Mouse (Mus musculus) kidney, adult 9 months (tissue): ENCODE results near the gene Kcnq4.

ENCODE experiments used
- DNase-seq: peaks from one replicate; pipeline ENCODE4 v3.0.0; 2022

Kcnq4 gene

DNA sequence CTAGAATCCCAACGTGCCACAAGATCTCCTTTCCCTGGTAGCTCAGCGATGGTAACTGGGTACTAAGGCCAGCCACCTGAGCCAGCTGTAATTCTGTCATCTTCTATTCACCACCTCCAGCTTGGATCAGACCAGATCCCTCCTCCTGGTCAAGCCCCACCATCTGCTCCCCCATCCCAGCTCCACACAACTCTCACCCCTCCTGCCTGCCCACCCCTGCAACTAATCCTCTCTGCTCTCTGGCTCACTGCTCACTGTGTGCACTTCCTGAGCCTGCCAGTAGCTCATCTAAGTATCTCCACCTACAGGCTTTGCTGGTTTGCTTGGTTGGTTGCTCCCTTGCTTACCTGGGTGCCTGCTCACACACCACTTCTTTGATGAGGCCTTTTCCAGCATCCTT lies 26.8 kb downstream of the Kcnq4 start:
- DNase-seq: no peak

DNA sequence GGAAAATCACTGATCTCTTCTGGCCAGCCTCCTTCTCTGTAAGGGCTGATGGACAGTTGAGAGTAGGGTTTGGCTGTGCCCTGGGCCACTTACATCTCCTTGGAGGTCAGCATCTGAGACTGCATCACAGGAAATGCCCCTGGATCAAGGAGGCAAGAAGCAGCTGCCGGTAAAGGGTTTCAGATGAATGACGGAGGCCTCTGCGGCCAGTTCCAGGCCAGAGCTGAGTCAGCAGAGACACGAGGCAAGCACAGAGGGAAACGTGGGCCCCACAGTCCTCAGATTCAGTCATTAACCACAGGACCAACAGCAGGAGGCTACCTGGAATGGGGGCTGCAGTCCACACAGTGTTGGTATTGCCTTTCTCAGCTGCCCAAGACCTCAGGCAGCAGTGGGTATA lies 29.3 kb downstream of the Kcnq4 start:
- no peak for DNase-seq

DNA sequence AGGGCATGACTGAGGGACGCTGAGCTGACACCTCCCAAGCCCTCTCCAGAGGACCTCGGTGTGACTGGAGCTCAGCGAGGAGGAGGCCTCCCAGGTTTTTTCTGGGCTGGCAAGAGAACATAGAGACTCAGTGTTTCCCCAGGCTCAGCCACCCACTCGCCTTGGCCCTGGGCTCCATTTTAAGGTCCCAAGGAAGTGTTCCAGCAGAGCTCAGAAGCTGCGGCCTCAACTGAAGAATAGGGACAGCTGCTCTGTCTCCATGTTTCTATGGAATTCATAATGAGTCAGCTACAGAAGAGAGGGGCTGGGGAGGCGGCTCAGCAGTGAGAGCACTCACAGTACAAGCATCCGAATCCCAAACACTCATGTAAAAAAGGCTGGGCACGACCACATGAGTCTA lies 30.8 kb downstream of the Kcnq4 start:
- DNase-seq: no peak

DNA sequence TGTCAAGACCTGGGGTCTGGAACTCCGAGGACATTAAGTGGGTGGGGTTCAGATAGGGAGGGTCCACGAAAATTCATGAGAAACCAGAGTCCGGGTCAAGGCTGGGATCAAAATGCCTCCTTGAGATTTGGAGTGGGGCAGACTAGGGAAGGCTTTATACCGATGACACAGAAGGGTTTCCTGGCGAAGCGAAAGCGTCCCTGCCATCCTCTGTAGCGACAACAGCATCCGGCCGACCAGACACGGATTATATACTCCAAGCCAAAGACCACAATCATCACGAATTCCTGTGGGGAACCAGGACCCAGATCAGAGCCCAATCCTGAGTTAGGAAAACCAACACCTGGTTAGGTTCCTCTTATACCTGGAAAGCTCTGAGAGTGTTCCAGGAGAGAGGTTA lies 31.6 kb downstream of the Kcnq4 start:
- DNase-seq: no peak

- DNase-seq: peak; percentile 53
Measured at GRCm38 (mm10) chr4:120716141-120716571, 32.3 kb downstream of the Kcnq4 start.

- no peak for DNase-seq
Measured at GRCm38 (mm10) chr4:120713856-120714497, 34.4 kb downstream of the Kcnq4 start.

DNA sequence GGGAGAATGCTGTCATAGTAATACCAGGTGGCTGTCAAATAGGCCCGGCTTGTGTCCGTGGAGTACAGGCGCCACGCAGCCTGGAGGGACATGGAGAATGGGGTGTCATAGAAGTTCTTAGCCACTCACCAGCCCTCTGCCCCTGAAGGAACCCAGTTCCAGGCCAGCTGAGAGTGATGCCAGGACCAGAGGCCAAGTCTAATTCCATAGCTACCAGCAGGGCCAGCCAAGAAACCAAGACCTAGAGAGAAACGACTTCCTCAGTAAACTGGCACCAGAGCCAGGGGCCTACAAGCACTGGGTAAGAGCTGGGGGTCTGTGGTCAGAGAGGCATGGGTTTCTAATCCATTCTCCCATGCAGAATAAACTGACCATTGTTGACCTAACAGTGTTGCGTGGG lies 35.4 kb downstream of the Kcnq4 start:
- DNase-seq: no peak

DNA sequence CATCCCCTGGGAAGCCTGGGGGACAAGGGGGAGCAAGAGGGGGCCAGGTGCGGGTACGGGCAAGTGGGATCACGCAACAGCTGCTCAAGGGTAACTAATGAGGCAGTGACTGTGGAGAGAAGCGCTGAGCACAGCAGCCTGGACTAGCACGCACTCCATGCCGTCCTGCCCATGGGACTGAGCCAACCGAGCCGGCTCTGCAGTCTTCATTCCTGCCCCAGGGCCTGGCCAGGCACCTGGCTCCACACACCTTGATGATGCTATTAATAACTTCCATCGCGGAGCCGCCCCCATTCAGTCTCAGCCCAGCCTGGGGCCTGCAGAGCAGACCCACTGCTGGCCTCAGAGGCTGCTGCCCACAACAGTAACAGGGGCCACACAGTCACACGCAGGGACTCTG lies 36.2 kb downstream of the Kcnq4 start:
- DNase-seq: no peak

GRCm38 (mm10) chr4:120702511-120702910 lies 45.9 kb downstream of the Kcnq4 start:
- no peak for DNase-seq

DNA sequence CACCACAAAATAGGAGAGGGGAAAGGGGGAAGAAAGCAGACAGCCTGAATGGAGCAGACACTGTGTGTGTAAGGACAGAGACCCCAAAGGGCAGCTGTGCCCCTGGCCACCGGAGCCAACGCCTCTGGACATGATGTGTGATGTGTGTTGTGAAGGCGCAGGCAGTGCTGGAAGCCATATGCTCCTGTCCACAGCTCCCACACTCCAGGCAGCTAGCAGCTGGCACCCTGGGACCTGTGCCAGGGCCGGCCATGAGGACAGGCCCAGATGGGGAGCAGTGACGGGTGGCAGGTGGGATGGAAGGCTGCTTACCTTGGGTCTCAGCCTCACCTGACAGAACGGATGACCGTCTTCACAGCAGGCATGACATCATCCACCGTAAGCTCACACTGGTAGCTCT lies 46.4 kb downstream of the Kcnq4 start:
- DNase-seq: no peak

DNA sequence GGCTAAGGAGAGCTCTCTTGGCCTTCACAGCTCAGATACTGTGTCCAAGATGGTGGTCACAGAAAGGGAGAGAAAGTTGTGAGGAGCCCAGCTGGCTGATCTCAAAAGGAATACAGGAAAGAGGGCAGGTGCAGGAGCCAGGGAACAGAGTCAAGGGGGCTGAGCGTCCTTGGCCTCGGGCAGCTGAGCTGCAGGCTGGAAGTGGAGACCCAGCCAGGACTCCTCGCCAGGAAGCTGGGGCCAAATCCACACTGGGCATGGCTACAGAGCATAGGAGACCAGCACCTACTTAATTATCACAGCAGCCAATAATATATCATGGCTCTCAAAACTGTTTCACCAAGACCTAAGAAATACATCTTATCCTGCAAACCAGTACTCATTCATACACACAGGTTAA lies 47.2 kb downstream of the Kcnq4 start:
- no peak for DNase-seq

- no peak for DNase-seq
Measured at GRCm38 (mm10) chr4:120697799-120698484, 50.5 kb downstream of the Kcnq4 start.

DNA sequence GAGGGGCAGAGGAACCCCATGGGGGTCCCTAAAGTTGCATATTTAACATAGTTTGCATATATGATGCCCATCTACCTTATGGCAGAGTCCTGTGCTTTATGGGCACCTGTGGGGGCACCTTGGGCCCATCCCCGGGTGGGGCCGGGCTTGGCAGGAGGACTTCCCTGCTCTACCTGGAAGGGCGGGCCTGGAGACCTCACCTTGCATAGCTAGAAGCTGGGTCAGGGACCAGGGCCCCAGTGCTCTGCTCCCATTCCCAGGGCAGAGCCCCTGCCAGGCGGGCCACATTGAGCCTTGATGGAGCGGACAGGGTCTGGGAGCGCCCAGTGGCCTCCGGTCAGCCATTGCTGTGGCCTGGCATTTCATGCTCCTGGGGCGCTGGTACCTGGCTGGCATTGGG lies 51.1 kb downstream of the Kcnq4 start:
- DNase-seq: no peak

DNA sequence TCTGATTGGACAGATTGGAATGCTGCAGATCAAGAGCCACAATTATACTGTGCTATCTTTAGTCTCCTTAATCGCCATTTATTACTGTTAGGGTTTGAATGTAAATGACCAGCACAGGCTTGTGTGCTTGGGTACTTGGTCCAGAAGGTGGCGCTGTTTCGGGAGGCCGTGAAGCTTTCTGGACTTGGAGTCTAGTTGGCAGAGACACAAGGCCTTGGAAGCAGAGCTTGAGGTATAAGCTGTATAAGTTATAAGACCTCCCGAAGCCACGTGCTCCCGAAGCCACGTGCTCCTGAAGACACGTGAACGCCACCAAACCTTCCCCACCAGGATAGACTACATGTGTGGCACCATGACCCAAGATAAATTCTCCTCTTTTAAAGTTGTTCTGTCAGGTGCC lies 55.7 kb downstream of the Kcnq4 start:
- DNase-seq: peak; percentile 54

DNA sequence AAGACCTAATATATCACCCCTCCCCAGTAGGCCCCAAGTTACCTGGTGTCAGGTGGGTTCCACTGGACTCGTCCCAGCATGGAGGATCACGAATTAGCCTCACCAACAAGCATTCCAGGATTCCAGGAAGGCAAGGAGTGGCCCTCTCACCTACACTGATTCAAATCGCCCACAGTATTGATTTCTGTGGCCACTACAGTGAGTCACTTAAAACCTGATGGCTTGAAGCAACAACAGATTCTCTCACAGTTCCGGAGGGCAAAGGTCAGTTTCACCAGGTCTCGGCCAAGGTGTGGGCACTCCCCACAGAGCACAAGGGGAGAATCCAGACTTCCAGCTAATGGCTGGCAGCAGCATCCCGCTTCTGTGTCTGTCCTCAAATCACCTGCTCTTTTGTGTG lies 59.1 kb downstream of the Kcnq4 start:
- DNase-seq: no peak

GRCm38 (mm10) chr4:120687282-120687681 lies 61.1 kb downstream of the Kcnq4 start:
- DNase-seq: no peak

DNA sequence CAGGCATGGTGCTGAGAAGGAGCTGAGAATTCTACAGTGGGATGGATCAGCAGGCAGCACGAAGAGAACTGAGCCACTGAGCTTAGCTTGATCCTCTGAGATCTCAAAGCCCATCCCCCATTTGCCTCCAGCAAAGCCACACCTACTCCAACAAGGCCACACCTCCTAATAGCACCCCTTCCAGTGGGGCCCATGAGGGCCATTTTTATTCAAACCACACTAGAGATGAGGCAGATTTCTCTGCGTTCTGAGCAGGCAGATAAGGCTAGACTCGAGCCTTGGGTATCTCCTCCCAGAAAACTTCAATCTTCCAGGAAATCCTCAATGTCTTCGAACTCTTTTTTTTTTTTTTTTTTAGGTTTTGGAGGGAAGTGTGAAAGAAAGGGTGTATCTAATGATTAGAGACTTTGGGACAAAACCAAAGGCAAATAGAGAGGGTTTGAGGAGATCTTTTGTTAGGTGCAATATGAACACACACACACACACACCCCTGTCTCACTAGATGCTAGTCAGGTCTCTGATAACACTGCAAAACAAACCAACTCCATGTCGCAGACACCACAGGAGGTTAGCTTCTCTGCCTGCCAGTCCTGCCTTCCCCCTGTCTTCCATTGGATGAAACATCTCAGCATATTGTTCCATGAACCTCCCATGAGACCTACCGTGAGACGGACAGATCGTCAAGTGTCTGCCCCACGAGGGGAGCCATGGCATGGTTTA lies 65.0 kb downstream of the Kcnq4 start:
- no peak for DNase-seq

- peak; percentile 70 for DNase-seq
Measured at GRCm38 (mm10) chr4:120682168-120682567, 66.2 kb downstream of the Kcnq4 start.

GRCm38 (mm10) chr4:120680953-120681352 lies 67.5 kb downstream of the Kcnq4 start:
- DNase-seq: peak; percentile 48

DNA sequence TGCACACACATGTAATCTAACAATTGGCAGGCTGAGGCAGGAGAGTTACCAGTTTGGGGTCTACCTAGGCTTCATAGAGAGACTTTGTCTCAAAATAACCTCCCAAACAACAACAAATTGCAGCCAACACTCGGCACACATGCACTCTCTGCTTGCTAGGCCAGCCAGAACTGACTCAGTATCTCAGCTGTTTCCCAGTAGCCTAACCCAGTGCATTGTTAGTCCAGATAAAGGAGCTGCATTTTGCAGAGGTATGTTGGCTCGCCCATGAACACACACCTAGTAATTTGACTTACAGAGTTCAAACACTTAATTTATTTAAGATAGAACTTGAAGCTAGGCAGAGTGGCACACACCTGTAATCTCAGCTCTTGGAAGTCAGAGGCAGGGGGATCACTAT lies 72.8 kb downstream of the Kcnq4 start:
- no peak for DNase-seq

DNA sequence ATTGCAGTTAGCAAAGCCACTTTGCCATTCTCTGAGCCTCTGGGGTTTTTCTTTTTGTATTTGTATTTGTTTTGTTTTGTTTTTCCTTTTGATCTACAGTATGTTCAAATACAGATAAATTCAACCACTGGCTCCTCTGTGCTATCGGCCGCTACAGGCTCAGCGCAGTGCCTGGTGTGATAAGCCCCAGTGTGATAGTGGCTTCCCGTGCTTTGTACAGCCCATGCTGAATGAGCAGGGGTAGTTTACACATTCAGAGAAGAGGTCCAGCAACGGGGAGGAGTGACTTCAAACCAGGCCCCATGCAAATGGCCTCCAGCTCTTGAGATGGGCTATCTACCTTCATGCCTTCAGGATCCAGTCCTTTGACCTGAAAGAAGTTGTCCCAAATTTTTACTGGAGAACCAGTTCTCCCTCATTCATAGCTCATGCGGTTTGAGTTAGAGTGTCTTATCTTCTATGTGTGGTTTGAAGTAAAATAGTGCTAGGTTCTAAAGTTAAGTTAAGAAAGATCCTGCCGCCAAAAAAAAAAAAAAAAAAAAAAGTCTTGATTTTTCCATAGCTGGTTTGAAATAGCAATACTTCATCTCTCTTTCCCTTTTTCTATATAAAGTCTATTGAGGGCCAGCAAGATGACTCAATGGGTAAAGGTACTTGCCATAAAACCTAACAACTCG lies 73.5 kb downstream of the Kcnq4 start:
- no peak for DNase-seq

GRCm38 (mm10) chr4:120673606-120674005 lies 74.8 kb downstream of the Kcnq4 start:
- no peak for DNase-seq

GRCm38 (mm10) chr4:120671046-120671445 lies 77.4 kb downstream of the Kcnq4 start:
- DNase-seq: no peak

DNA sequence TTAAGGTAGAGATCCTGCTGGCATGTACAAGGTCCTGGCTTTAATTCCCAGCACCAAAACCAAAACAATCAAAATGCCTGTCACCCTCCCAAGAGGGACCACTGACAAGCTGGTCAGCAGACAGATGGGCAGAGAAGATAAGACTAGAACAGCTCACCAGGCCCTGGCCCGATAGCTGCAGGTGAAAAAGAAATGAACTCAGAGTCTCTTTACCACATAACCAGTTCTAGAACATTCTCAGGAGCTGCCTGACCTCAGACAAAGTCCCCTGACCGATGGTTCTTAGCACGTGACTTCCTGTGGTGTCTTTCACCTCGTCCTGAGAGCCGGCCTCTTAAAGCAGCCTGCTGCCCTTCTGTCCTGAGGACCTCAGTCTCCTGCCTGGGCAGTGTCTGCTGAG lies 78.8 kb downstream of the Kcnq4 start:
- no peak for DNase-seq
